Mouse (Mus musculus) myocyte (in vitro differentiated cells): ENCODE results near the gene Trpm3. TPM values are rescaled to one million over a fixed set of nuclear protein-coding genes. Genes with fewer than 3 reads are reported as not detected.

Experiments used
- H3K27me3 ChIP-seq: one replicate; pipeline ENCODE4 v1.6.1; 2011; ENCODE audit not compliant: control insufficient read depth, insufficient read depth, insufficient read length
- H3K36me3 ChIP-seq: one replicate; pipeline ENCODE4 v1.6.1; 2011; ENCODE audit not compliant: control insufficient read depth, insufficient read depth
- H3K4me2 ChIP-seq: one replicate; pipeline ENCODE4 v1.6.1; 2011; ENCODE audit warnings: low read depth, control low read depth
- H3K4me3 ChIP-seq: one replicate; pipeline ENCODE4 v1.5.1; 2011; ENCODE audit warnings: mild to moderate bottlenecking, control low read depth, moderate library complexity
- H3K79me2 ChIP-seq: one replicate; pipeline ENCODE4 v1.6.1; 2011; ENCODE audit not compliant: control insufficient read depth, insufficient read depth
- H3ac ChIP-seq: one replicate; pipeline ENCODE4 v1.6.1; 2011; ENCODE audit not compliant: control insufficient read depth, insufficient read length
- CEBPB ChIP-seq: IDR thresholded peaks from 2 replicates; pipeline ENCODE4 v1.6.1; 2011; ENCODE audit warnings: mild to moderate bottlenecking, moderate library complexity; ENCODE audit not compliant: poor library complexity, insufficient read depth, severe bottlenecking
- E2F4 ChIP-seq: IDR thresholded peaks from one replicate; pipeline ENCODE4 v1.6.1; 2011; ENCODE audit warnings: mild to moderate bottlenecking, control low read depth, moderate library complexity; ENCODE audit not compliant: insufficient read depth
- MAX ChIP-seq: IDR thresholded peaks from one replicate; pipeline ENCODE4 v1.6.1; 2011; ENCODE audit warnings: low read depth, mild to moderate bottlenecking, control low read depth
- MYOD1 ChIP-seq, 3 experiments: IDR thresholded peaks; one replicate each; pipeline ENCODE4 v1.6.1; 2011; ENCODE audit warnings: control low read depth in 2 of 3, low read depth in 2 of 3, mild to moderate bottlenecking in 2 of 3, moderate library complexity in 1 of 3; ENCODE audit not compliant: insufficient read length in 2 of 3, control insufficient read depth in 1 of 3
- MYOG ChIP-seq, 3 experiments: IDR thresholded peaks; one replicate each; pipeline ENCODE4 v1.6.1; 2011; ENCODE audit warnings: control low read depth in 2 of 3, low read depth in 2 of 3, mild to moderate bottlenecking in 2 of 3; ENCODE audit not compliant: insufficient read length in 2 of 3, control insufficient read depth in 1 of 3, insufficient read depth in 1 of 3
- POLR2A ChIP-seq: IDR thresholded peaks from one replicate; pipeline ENCODE4 v1.6.1; 2011; ENCODE audit warnings: low read depth, mild to moderate bottlenecking, control low read depth, moderate library complexity; ENCODE audit not compliant: insufficient read length
- POLR2AphosphoS2 ChIP-seq: IDR thresholded peaks from one replicate; pipeline ENCODE4 v1.6.1; 2011; ENCODE audit warnings: low read depth, control low read depth; ENCODE audit not compliant: insufficient read length
- REST ChIP-seq: IDR thresholded peaks from one replicate; pipeline ENCODE4 v1.6.1; 2011; ENCODE audit warnings: mild to moderate bottlenecking, control low read depth, moderate library complexity; ENCODE audit not compliant: insufficient read depth, insufficient read length
- SRF ChIP-seq: IDR thresholded peaks from one replicate; pipeline ENCODE4 v1.6.1; 2011; ENCODE audit warnings: low read depth; ENCODE audit not compliant: control insufficient read depth, insufficient read length
- TCF12 ChIP-seq: IDR thresholded peaks from one replicate; pipeline ENCODE4 v1.6.1; 2011; ENCODE audit warnings: mild to moderate bottlenecking, control low read depth; ENCODE audit not compliant: poor library complexity, insufficient read depth, severe bottlenecking
- TCF3 ChIP-seq: IDR thresholded peaks from one replicate; pipeline ENCODE4 v1.6.1; 2011; ENCODE audit warnings: low read depth, control low read depth; ENCODE audit not compliant: insufficient read length
- USF1 ChIP-seq: IDR thresholded peaks from one replicate; pipeline ENCODE4 v1.6.1; 2011; ENCODE audit warnings: low read depth, mild to moderate bottlenecking, control low read depth, moderate library complexity
- polyA plus RNA-seq: library from polyadenylated mRNA; unstranded; fragments of >200 nt; fragmentation: generic; extraction: Trizol; gene quantifications from one replicate; pipeline ENCODE4 v1.2.1, GENCODE M21; 2012; ENCODE audit warnings: missing spikeins

The Trpm3 gene
- polyA plus RNA-seq, 1 experiment: 0.05 TPM

- Histone ChIP-seq H3ac (no peak overlapping the region), H3K4me3 (no peak overlapping the region), H3K79me2 (no peaks in the 10 kb centered on the region), H3K27me3 (no peaks in the 10 kb centered on the region), H3K4me2 (no peak overlapping the region), H3K36me3 (no peaks in the 10 kb centered on the region)
- no peak for TF ChIP-seq E2F4
- no peak for TF ChIP-seq TCF12
- no peak for TF ChIP-seq CEBPB
- no peak for TF ChIP-seq MYOD1 (IDR thresholded peaks at IDR 0.05; ENCODE audit: control insufficient read depth in 1 of 3, insufficient read length in 2 of 3, low read depth in 2 of 3)
- no peak for TF ChIP-seq USF1
- no peak for TF ChIP-seq MAX
- TF ChIP-seq POLR2A: no peak
- TF ChIP-seq MYOG (IDR thresholded peaks at IDR 0.05; ENCODE audit: control insufficient read depth in 1 of 3, insufficient read depth in 1 of 3, insufficient read length in 2 of 3, low read depth in 2 of 3): no peak
- no peak for TF ChIP-seq TCF3
- TF ChIP-seq SRF: no peak
- no peak for TF ChIP-seq REST
- TF ChIP-seq POLR2AphosphoS2: no peak
Observed at GRCm38 (mm10) chr19:22394700-22395099, 255.9 kb downstream of the Trpm3 start.

GRCm38 (mm10) chr19:22404049-22404448 is 265.2 kb downstream of the Trpm3 start:
- no peak for TF ChIP-seq CEBPB
- TF ChIP-seq TCF12: no peak
- no peak for TF ChIP-seq USF1
- TF ChIP-seq MYOG (IDR thresholded peaks at IDR 0.05; ENCODE audit: control insufficient read depth in 1 of 3, insufficient read depth in 1 of 3, insufficient read length in 2 of 3, low read depth in 2 of 3): no peak
- no peak for TF ChIP-seq POLR2A
- no peak for TF ChIP-seq POLR2AphosphoS2
- no peak for TF ChIP-seq MAX
- TF ChIP-seq REST: no peak
- TF ChIP-seq SRF: no peak
- TF ChIP-seq E2F4: no peak
- no peak for TF ChIP-seq TCF3
- TF ChIP-seq MYOD1 (IDR thresholded peaks at IDR 0.05; ENCODE audit: control insufficient read depth in 1 of 3, insufficient read length in 2 of 3, low read depth in 2 of 3): no peak
- Histone ChIP-seq H3ac (no peak overlapping the region), H3K36me3 (no peaks in the 10 kb centered on the region), H3K4me2 (no peak overlapping the region), H3K79me2 (no peaks in the 10 kb centered on the region), H3K4me3 (no peak overlapping the region), H3K27me3 (no peaks in the 10 kb centered on the region)

GRCm38 (mm10) chr19:22418239-22418638 is 279.4 kb downstream of the Trpm3 start:
- Histone ChIP-seq H3K79me2 (no peaks in the 10 kb centered on the region), H3K27me3 (no peaks in the 10 kb centered on the region), H3K4me3 (no peak overlapping the region), H3K36me3 (no peaks in the 10 kb centered on the region), H3ac (no peak overlapping the region), H3K4me2 (no peak overlapping the region)
- TF ChIP-seq TCF3: no peak

- no peak overlapping the region for H3ac ChIP-seq
- no peak overlapping the region for H3K4me3 ChIP-seq
- no peaks in the 10 kb centered on the region for H3K36me3 ChIP-seq
- H3K79me2 ChIP-seq: no peaks in the 10 kb centered on the region
- H3K27me3 ChIP-seq: no peaks in the 10 kb centered on the region
- no peak for TF ChIP-seq MAX
- TF ChIP-seq POLR2AphosphoS2: no peak
- TF ChIP-seq REST: no peak
- H3K4me2 ChIP-seq: no peak overlapping the region
Observed at GRCm38 (mm10) chr19:22437207-22437606, 298.4 kb downstream of the Trpm3 start.

- TF ChIP-seq E2F4 (no peak), POLR2A (no peak), POLR2AphosphoS2 (no peak), REST (no peak), TCF3 (no peak), MYOD1 (IDR thresholded peaks at IDR 0.05; ENCODE audit: control insufficient read depth in 1 of 3, insufficient read length in 2 of 3, low read depth in 2 of 3) (no peak), MAX (no peak), MYOG (IDR thresholded peaks at IDR 0.05; ENCODE audit: control insufficient read depth in 1 of 3, insufficient read depth in 1 of 3, insufficient read length in 2 of 3, low read depth in 2 of 3) (no peak), TCF12 (no peak), SRF (no peak), USF1 (no peak)
Observed at GRCm38 (mm10) chr19:22447418-22448339, 308.8 kb downstream of the Trpm3 start.

More at GRCm38 (mm10) chr19:22447418-22448339, 308.8 kb downstream of the Trpm3 start:
- Histone ChIP-seq H3K36me3 (no peaks in the 10 kb centered on the region), H3K27me3 (no peaks in the 10 kb centered on the region), H3K4me2 (no peak overlapping the region), H3K79me2 (no peaks in the 10 kb centered on the region), H3ac (no peak overlapping the region), H3K4me3 (no peak overlapping the region)
